Mouse (Mus musculus) C2C12 (cell line): Measurements from ENCODE around the gene Eomes. TPM values are rescaled to one million over a fixed set of nuclear protein-coding genes. Genes with fewer than 3 reads are reported as not detected.

Experiments used
- H3K27me3 ChIP-seq: one replicate; pipeline ENCODE4 v1.6.1; 2011; ENCODE audit not compliant: control insufficient read depth, insufficient read depth, insufficient read length
- H3K36me3 ChIP-seq: one replicate; pipeline ENCODE4 v1.6.1; 2011; ENCODE audit not compliant: control insufficient read depth, insufficient read depth
- H3K4me3 ChIP-seq: one replicate; pipeline ENCODE4 v1.5.1; 2011; ENCODE audit warnings: mild to moderate bottlenecking, control low read depth; ENCODE audit not compliant: poor library complexity, insufficient read depth, severe bottlenecking
- H3K79me2 ChIP-seq: one replicate; pipeline ENCODE4 v1.6.1; 2011; ENCODE audit not compliant: control insufficient read depth, insufficient read depth
- H3K79me3 ChIP-seq: one replicate; pipeline ENCODE4 v1.6.1; 2011; ENCODE audit warnings: low read depth, control low read depth
- H3ac ChIP-seq: one replicate; pipeline ENCODE3; 2011; ENCODE audit warnings: low read depth; ENCODE audit not compliant: control insufficient read depth, insufficient read length
- CEBPB ChIP-seq: IDR thresholded peaks from one replicate; pipeline ENCODE4 v1.6.1; 2011; ENCODE audit warnings: low read depth, mild to moderate bottlenecking, control low read depth, moderate library complexity
- CTCF ChIP-seq: IDR thresholded peaks from one replicate; pipeline ENCODE4 v1.5.1; 2011; ENCODE audit not compliant: control insufficient read depth, insufficient read depth, insufficient read length
- FOSL1 ChIP-seq: IDR thresholded peaks from one replicate; pipeline ENCODE4 v1.8.0; 2011; ENCODE audit warnings: mild to moderate bottlenecking, low read length; ENCODE audit not compliant: poor library complexity, insufficient read depth, severe bottlenecking
- MAX ChIP-seq: IDR thresholded peaks from one replicate; pipeline ENCODE4 v1.6.1; 2011; ENCODE audit warnings: mild to moderate bottlenecking, control low read depth
- MYOD1 ChIP-seq: IDR thresholded peaks from one replicate; pipeline ENCODE4 v1.6.1; 2011; ENCODE audit warnings: low read depth; ENCODE audit not compliant: control insufficient read depth, insufficient read length
- MYOG ChIP-seq: IDR thresholded peaks from one replicate; pipeline ENCODE4 v1.6.1; 2011; ENCODE audit not compliant: control insufficient read depth, insufficient read length; ENCODE audit errors: extremely low read depth
- USF1 ChIP-seq: IDR thresholded peaks from one replicate; pipeline ENCODE4 v1.6.1; 2011; ENCODE audit warnings: low read depth, mild to moderate bottlenecking, control low read depth, moderate library complexity
- polyA plus RNA-seq: library from polyadenylated mRNA; unstranded; fragments of >200 nt; fragmentation: generic; extraction: Trizol; gene quantifications from one replicate; pipeline ENCODE4 v1.2.1, GENCODE M21; 2012; ENCODE audit warnings: missing spikeins

The Eomes gene
- polyA plus RNA-seq, 1 experiment, result 0.15 TPM

DNA sequence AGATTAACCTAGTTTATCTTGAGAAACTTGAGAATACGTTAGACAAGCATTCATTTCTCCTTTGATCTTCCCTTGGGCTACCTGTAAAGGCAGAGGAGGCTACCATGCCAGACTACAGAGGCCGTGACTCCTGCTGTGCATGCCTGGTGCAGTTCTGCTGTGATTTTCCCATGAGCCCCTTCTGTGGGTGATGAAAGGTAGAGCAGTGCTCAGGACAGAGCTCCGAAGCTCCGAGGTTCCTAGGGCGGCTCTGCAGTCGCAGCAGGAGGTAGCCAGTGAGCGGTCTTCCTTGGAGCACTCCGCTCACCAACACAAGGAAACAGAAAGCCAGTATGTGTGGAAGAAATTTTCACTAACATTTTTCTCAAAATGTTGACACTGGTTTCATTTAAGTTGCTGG is 43.6 kb downstream of the Eomes start:
- H3ac ChIP-seq, result no peak overlapping the region
- H3K79me2 ChIP-seq, result peaks cover 41% of the 10 kb centered on the region
- H3K27me3 ChIP-seq, result no peaks in the 10 kb centered on the region
- peaks cover 5% of the 10 kb centered on the region for H3K79me3 ChIP-seq
- no peak for TF ChIP-seq MYOD1
- TF ChIP-seq CEBPB, result no peak
- no peak for TF ChIP-seq CTCF
- no peak for TF ChIP-seq MYOG
- no peak for TF ChIP-seq FOSL1
- TF ChIP-seq MAX, result no peak
- no peak for TF ChIP-seq USF1
- H3K36me3 ChIP-seq, result peaks cover 12% of the 10 kb centered on the region
- no peak overlapping the region for H3K4me3 ChIP-seq

DNA sequence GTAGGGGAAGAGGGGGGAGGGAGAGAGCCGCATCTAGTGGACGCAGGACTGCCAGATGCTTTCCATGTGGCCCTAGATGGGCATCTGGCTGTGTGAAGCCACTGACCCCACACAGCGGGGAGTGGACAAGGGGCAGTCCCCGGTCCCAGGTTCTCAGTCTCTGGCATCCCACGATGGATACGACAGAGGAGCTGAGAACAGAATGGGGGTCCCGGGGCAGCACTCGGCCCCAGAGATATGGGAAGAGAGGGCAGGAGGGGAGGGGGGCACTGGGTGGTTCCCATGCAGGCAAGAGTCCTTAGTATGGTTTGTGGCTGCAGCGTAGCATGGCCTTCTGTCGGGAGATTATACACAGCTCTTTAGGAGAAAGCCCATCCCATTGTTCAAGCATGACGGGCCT is 45.7 kb downstream of the Eomes start:
- Histone ChIP-seq H3K4me3 (no peak overlapping the region), H3K79me3 (peaks cover 5% of the 10 kb centered on the region), H3K79me2 (peaks cover 23% of the 10 kb centered on the region), H3K27me3 (no peaks in the 10 kb centered on the region), H3ac (no peak overlapping the region), H3K36me3 (peaks cover 18% of the 10 kb centered on the region)
- TF ChIP-seq FOSL1, result no peak
- no peak for TF ChIP-seq MYOD1
- TF ChIP-seq MAX, result no peak
- TF ChIP-seq CTCF, result no peak
- TF ChIP-seq MYOG, result no peak
- no peak for TF ChIP-seq USF1
- no peak for TF ChIP-seq CEBPB

DNA sequence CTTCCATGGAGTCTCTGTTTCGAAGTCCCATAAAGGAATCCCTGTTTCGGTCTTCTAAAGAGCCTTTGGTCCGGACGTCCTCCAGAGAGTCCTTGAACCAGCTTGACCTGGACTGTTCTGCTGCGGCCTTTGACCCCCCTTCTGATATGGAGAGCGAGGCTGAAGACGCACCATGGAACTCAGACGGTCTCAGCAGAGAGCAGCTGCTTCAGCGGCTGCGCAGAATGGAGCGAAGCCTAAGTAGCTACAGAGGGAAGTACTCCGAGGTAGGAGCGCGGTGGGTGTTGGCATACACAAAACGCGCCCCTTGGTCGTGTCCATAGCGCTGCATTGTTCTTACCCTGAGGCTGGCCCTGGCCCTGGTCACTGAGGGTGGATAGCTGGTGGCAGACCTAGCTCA is 49.0 kb downstream of the Eomes start:
- H3K36me3 ChIP-seq, result peaks cover 33% of the 10 kb centered on the region
- TF ChIP-seq FOSL1 (no peak), MAX (no peak), CTCF (no peak), MYOG (no peak), CEBPB (no peak), MYOD1 (no peak), USF1 (no peak)
- no peaks in the 10 kb centered on the region for H3K27me3 ChIP-seq
- no peak overlapping the region for H3ac ChIP-seq
- no peaks in the 10 kb centered on the region for H3K79me2 ChIP-seq
- H3K4me3 ChIP-seq, result no peak overlapping the region
- no peaks in the 10 kb centered on the region for H3K79me3 ChIP-seq

DNA sequence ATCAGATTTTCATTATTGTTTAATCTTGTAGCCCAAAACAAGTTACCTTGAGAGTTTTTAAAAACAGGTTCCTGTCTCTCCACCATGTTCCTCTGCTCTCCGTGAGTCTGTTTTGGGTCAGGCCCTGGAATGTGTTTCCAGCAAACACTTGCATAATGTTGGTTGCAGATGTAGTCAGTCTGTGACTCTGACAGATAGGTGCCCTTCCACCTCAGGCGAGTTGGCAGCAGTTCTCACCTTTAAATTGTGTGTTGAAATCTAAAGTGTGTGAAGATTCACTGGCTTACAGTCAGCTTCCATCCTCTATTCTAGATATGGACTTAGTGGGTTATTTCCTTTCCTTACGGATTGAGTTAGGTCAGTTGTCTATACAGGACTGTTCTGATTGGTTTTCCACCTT is 51.8 kb downstream of the Eomes start:
- no peaks in the 10 kb centered on the region for H3K27me3 ChIP-seq
- H3K4me3 ChIP-seq, result no peak overlapping the region
- H3K79me2 ChIP-seq, result no peaks in the 10 kb centered on the region
- TF ChIP-seq USF1, result no peak
- TF ChIP-seq MYOG, result no peak
- TF ChIP-seq CTCF, result no peak
- no peak for TF ChIP-seq MAX
- no peak for TF ChIP-seq CEBPB
- TF ChIP-seq FOSL1, result no peak
- TF ChIP-seq MYOD1, result no peak
- H3ac ChIP-seq, result no peak overlapping the region
- peaks cover 39% of the 10 kb centered on the region for H3K36me3 ChIP-seq
- no peaks in the 10 kb centered on the region for H3K79me3 ChIP-seq

DNA sequence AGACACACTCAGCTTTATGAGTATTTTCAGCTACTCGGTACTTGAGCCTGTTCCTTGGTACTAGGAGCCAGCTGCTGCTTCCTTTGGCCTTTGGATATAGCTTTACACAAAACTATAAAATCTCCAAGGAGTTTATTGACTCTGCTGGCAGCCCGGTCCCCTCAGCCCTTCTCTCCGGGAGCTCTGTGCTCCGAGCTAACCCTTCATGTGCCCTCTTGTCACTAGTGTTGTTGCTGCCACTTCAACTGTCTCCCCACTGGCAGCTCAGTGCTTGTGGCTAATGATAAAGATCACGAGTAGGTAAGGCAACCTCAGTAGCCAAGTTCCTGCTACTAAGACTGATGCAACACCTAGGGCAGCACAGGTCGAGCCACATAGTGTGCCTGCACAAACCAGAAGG is 52.7 kb downstream of the Eomes start:
- Histone ChIP-seq H3K79me3 (no peaks in the 10 kb centered on the region), H3K4me3 (no peak overlapping the region), H3ac (no peak overlapping the region), H3K27me3 (no peaks in the 10 kb centered on the region), H3K79me2 (no peaks in the 10 kb centered on the region), H3K36me3 (peaks cover 45% of the 10 kb centered on the region)
- TF ChIP-seq USF1, result no peak
- no peak for TF ChIP-seq MYOG
- TF ChIP-seq MAX, result no peak

DNA sequence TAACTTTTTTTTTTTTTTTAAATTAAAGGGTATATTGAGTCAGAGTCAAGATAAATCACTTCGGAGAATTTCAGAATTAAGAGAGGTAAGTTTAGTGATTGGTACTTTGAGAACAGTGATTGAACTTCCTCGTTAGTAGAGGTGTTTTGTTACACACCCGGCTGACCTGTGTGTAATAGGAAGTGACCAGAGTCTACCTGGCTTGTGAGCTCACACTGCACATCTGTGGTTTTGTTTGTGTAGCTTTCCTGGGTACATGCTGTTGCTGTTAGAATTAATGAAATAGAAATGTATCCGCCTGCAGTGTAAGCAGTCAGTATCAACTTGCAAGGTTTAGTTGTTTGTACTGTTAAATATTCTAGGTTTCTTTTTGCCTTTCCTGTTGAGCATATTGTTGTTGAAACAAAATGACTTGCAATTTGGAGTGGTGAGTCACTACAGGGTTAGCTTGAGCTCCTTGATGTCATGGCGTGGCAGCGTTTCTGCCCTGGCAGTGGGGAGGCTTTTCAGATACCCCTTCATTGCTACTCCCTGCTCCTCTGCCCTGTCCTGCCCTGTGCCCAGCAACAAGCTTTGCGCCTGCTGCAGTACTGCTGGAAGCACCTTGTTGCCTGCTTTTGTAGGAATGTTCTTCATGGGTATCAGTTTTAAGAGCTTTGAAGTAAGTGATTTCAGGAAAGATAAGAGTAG is 54.6 kb downstream of the Eomes start:
- H3K79me3 ChIP-seq, result no peaks in the 10 kb centered on the region
- no peak overlapping the region for H3ac ChIP-seq
- TF ChIP-seq FOSL1, result no peak
- no peak for TF ChIP-seq MYOG
- peaks cover 53% of the 10 kb centered on the region for H3K36me3 ChIP-seq
- no peaks in the 10 kb centered on the region for H3K27me3 ChIP-seq
- no peaks in the 10 kb centered on the region for H3K79me2 ChIP-seq
- H3K4me3 ChIP-seq, result no peak overlapping the region

Other genes starting within 250 kb of the Eomes start
- gene Golga4, start 28.1 kb downstream of the Eomes start, polyA plus RNA-seq, result 9.9 TPM
- gene Itga9, start 128.5 kb downstream of the Eomes start, polyA plus RNA-seq, result not detected